Mouse (Mus musculus): ENCODE results near the gene Skap1. TPM values are rescaled to one million over a fixed set of nuclear protein-coding genes. Genes with fewer than 3 reads are reported as not detected.

The Skap1 gene
- polyA plus RNA-seq, 1 experiment from 2014 or later: 10.6 TPM

GRCm38 (mm10) chr11:96679026-96679425, 214.6 kb downstream of the Skap1 start:
- Histone ChIP-seq H3K36me3 (no peaks in the 10 kb centered on the region), H3K4me2 (no peak overlapping the region), H3K9me3 (replicated peaks) (no peaks in the 10 kb centered on the region), H3K9ac (no peak overlapping the region), H3K27ac (no peak overlapping the region), H3K4me3 (replicated peaks) (no peak overlapping the region), H3K4me1 (peaks cover 21% of the 10 kb centered on the region), H3K27me3 (peaks cover 60% of the 10 kb centered on the region)
- WGBS: 90% methylated on average over 4 of the region's 4 CpGs
- no peak for ATAC-seq (replicated peaks; ENCODE audit: low FRiP score)

GRCm38 (mm10) chr11:96685381-96685780, 221.0 kb downstream of the Skap1 start:
- Histone ChIP-seq H3K9me3 (replicated peaks) (peaks cover 10% of the 10 kb centered on the region), H3K27ac (no peak overlapping the region), H3K4me2 (no peak overlapping the region), H3K4me1 (peaks cover 14% of the 10 kb centered on the region), H3K4me3 (replicated peaks) (no peak overlapping the region), H3K9ac (no peak overlapping the region), H3K36me3 (no peaks in the 10 kb centered on the region), H3K27me3 (peaks cover 31% of the 10 kb centered on the region)
- WGBS: 91% methylated on average over 2 of the region's 2 CpGs
- ATAC-seq (replicated peaks; ENCODE audit: low FRiP score): no peak

DNA sequence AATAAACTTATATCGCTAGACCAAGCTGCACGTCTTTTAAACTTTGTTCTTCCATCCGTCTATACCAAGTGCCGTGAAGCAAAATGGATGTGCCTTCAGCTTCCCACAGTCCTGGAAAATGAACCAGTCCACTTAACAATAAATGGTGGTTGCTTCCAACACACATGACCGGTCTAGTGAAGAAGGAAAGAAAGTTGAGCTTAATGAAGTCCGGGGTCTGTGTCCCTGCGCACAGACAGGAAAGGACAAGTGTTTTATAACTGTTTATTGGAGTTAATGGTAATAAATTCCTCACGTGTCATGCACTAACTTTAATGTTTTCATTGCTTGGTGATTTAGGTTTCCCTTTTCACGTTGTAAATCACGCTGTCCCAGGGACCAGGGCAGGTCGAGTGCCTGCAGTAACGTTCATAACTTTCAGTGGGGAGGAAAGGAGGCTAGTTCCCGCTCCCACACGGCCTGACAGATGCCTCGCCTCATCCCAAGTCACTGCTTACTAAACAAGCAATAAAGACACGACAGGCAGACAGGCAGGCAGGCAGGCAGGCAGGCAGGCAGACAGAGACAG, 222.4 kb downstream of the Skap1 start:
- Histone ChIP-seq H3K4me1 (peaks cover 7% of the 10 kb centered on the region), H3K9ac (no peak overlapping the region), H3K27me3 (peaks cover 18% of the 10 kb centered on the region), H3K27ac (peak overlapping the region; percentile 76), H3K36me3 (no peaks in the 10 kb centered on the region), H3K4me3 (replicated peaks) (no peak overlapping the region), H3K4me2 (peak overlapping the region; percentile 47), H3K9me3 (replicated peaks) (peaks cover 10% of the 10 kb centered on the region)
- ATAC-seq (replicated peaks; ENCODE audit: low FRiP score): peak; percentile 90
- 14% methylated on average over 16 of the region's 16 CpGs for WGBS

DNA sequence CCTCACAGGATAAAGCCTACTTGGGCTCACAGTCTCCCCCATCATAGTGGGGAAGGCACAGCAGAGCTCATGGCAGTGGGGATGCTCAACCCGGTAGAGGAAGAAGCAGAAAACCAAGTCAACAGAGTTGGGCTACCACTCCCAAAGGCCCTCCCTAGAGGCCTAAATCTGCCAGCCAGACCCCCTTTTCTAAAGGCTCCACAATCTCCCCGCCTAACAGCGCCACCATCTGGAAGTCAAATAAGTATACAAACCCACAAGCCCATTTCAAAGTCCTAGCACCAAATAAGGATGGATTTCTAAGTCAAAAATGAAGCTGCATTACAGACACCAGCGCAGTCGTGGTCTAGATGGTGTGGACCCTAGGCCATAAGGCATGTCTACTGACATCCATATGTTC, 227.9 kb downstream of the Skap1 start:
- Histone ChIP-seq H3K27ac (no peak overlapping the region), H3K27me3 (0 out of 2 replicates have a peak, but pooled peaks cover 3% of the 10 kb centered on the region), H3K9ac (no peak overlapping the region), H3K4me2 (no peak overlapping the region), H3K36me3 (no peaks in the 10 kb centered on the region), H3K4me1 (peaks cover 13% of the 10 kb centered on the region), H3K4me3 (replicated peaks) (no peak overlapping the region), H3K9me3 (replicated peaks) (peaks cover 8% of the 10 kb centered on the region)
- ATAC-seq (replicated peaks; ENCODE audit: low FRiP score): no peak
- WGBS: 89% methylated on average over 5 of the region's 5 CpGs

DNA sequence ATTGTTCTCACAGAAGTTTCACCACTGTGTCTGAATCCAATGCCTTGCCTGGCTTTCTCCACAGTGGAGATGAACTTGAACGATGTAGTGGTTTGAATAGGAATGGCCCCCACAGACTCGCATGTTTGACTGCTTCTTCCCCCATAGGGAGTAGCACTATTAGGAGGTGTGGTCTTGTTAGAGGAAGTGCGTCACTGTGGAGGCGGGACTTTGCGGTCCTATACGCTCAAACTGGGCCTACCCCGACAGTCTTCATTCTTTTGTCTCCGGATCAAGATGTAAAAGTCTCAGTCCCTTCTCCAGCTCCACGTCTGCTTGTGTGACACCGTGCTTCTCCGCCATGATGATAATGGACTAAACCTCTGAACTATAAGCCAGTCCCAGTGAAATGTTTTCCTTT, 229.0 kb downstream of the Skap1 start:
- no peak overlapping the region for H3K9ac ChIP-seq
- H3K9me3 ChIP-seq (replicated peaks): no peaks in the 10 kb centered on the region; the same call in 1 of the 2 replicates
- no peaks in the 10 kb centered on the region for H3K36me3 ChIP-seq
- no peak for ATAC-seq (replicated peaks; ENCODE audit: low FRiP score)
- WGBS: 95% methylated on average over 11 of the region's 11 CpGs
- H3K27ac ChIP-seq: no peak overlapping the region
- H3K4me3 ChIP-seq (replicated peaks): no peak overlapping the region
- no peak overlapping the region for H3K4me2 ChIP-seq
- peaks cover 17% of the 10 kb centered on the region for H3K4me1 ChIP-seq
- H3K27me3 ChIP-seq: 0 out of 2 replicates have a peak, but pooled peaks cover 3% of the 10 kb centered on the region

DNA sequence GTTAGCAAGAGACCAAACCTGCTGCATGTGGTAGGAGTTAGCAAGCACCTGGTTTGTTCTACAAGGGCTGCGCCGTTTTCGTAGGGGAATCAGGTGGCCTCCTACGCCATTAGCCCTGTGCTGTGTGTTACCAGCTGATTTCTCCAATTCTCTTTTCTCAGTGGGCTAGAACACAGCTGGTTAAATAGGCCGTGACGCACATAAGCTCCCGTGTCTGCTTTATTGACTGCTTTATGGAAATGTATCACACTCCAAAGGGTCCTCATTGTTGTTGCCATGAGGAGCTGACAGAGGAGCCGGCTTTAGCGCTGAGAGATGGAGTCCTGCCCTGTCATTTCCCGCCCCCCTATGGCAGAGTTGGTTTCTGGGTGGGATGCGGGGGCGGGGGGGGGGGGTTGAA, 230.4 kb downstream of the Skap1 start:
- H3K9ac ChIP-seq: no peak overlapping the region
- no peak overlapping the region for H3K4me2 ChIP-seq
- ATAC-seq (replicated peaks; ENCODE audit: low FRiP score): 0 out of 2 replicates have a peak, but pooled peaks have one; percentile 22
- peak overlapping the region; percentile 42; the same call in 1 of the 2 replicates for H3K27ac ChIP-seq
- no peaks in the 10 kb centered on the region for H3K36me3 ChIP-seq
- WGBS: 51% methylated on average over 12 of the region's 12 CpGs
- H3K4me1 ChIP-seq: peaks cover 17% of the 10 kb centered on the region
- 0 out of 2 replicates have a peak, but pooled peaks cover 3% of the 10 kb centered on the region for H3K27me3 ChIP-seq
- H3K4me3 ChIP-seq (replicated peaks): no peak overlapping the region
- no peaks in the 10 kb centered on the region for H3K9me3 ChIP-seq (replicated peaks)

DNA sequence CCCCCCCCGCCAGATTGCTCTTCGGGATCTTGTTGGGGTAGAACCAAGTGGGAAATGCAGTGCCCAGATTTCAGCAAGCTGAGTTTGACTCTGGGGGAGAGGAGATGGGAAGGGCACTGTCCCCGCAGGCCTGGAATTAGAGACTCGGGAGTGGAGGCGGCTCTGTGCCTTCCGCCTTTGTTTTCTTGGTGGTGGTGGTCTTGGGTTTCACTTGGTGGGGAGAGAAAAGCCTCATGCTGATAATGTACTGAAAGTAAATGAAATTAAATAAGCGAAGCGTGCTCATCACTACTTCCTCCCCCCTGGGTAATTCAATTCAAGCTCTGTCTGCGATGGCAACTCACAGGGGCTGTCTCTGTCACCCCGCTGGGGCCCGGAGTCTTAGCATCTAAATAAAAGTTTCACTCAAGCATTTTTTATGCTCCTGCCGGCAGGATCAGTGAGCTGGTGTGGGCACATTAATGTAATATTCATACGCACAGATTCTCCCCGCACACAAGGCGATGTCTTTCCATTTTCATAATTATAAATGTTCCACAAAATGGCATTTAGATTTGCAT, 231.9 kb downstream of the Skap1 start:
- 52% methylated on average over 15 of the region's 15 CpGs for WGBS

DNA sequence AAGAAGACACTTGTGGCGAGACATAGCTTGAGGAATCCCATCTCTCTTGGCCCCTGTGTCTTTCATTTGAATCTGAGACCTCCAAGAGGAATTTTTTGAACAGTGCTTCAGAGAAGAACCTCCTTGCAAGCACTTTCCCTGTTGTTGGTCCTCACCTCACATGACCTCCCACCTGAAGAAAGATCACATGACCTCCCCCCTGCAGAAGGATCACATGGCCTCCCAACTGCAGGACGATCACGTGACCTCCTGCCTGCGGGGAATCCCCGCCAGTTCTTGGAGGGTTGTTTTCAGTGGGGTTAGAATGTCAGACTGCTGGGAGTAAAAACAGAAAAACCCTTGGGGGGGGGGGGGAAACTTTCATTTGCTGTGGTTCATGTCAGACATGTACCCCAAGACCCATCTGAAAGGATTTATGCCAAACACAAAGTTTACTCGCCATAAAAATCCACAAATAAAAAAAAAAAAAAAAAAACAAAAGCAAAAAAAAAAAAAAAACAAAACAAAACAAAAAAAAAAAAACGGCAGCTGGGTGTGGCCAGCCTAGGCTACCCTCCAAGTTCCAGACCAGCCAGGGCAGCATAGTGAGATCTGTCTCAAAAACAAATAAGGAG, 232.6 kb downstream of the Skap1 start:
- H3K27ac ChIP-seq: peak overlapping the region; percentile 61; the same call in 1 of the 2 replicates
- ATAC-seq (replicated peaks; ENCODE audit: low FRiP score): no peak
- H3K4me3 ChIP-seq (replicated peaks): no peak overlapping the region
- H3K36me3 ChIP-seq: no peaks in the 10 kb centered on the region
- H3K4me2 ChIP-seq: peak overlapping the region; percentile 24; the same call in 1 of the 2 replicates
- peaks cover 3% of the 10 kb centered on the region; the same call in 1 of the 2 replicates for H3K27me3 ChIP-seq
- H3K4me1 ChIP-seq: peaks cover 17% of the 10 kb centered on the region
- no peak overlapping the region for H3K9ac ChIP-seq
- 21% methylated on average over 7 of the region's 7 CpGs for WGBS
- H3K9me3 ChIP-seq (replicated peaks): no peaks in the 10 kb centered on the region

More for the DNA sequence above, 231.9 kb downstream of the Skap1 start:
- Histone ChIP-seq H3K27ac (0 out of 2 replicates have a peak overlapping the region, but pooled peaks have one; percentile 9), H3K9me3 (replicated peaks) (no peaks in the 10 kb centered on the region), H3K4me1 (peaks cover 17% of the 10 kb centered on the region), H3K4me2 (no peak overlapping the region), H3K27me3 (0 out of 2 replicates have a peak, but pooled peaks cover 3% of the 10 kb centered on the region), H3K4me3 (replicated peaks) (no peak overlapping the region), H3K36me3 (no peaks in the 10 kb centered on the region), H3K9ac (no peak overlapping the region)
- no peak for ATAC-seq (replicated peaks; ENCODE audit: low FRiP score)

DNA sequence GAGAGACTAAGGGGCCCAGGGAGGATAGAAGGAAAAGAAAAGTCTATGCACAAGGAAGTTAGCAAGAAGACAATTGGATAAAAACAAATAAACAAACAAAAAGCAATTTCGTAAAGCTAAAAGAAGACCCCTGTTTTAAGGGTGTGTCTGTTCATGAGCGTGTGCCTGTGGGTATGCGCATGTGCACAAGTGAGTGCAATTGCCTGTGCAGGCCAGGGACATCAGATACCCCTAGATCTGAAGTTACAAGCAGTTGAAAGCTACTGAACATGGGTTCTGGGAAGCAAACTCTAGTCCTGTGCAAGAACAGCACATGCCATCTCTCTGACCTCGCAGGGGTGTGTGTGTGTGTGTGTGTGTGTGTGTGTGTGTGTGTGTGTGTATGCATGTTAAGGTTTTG, 233.1 kb downstream of the Skap1 start:
- no peak overlapping the region for H3K4me3 ChIP-seq (replicated peaks)
- 70% methylated on average over 4 of the region's 4 CpGs for WGBS
- H3K9ac ChIP-seq: no peak overlapping the region
- peaks cover 3% of the 10 kb centered on the region; the same call in 1 of the 2 replicates for H3K27me3 ChIP-seq
- no peaks in the 10 kb centered on the region for H3K9me3 ChIP-seq (replicated peaks)
- ATAC-seq (replicated peaks; ENCODE audit: low FRiP score): no peak
- no peaks in the 10 kb centered on the region for H3K36me3 ChIP-seq
- H3K4me2 ChIP-seq: no peak overlapping the region
- no peak overlapping the region for H3K27ac ChIP-seq
- peaks cover 17% of the 10 kb centered on the region for H3K4me1 ChIP-seq

- Histone ChIP-seq H3K27me3 (peaks cover 26% of the 10 kb centered on the region), H3K4me3 (replicated peaks) (no peak overlapping the region), H3K4me2 (no peak overlapping the region), H3K9ac (no peak overlapping the region), H3K9me3 (replicated peaks) (no peaks in the 10 kb centered on the region), H3K27ac (no peak overlapping the region), H3K36me3 (no peaks in the 10 kb centered on the region), H3K4me1 (0 out of 2 replicates have a peak, but pooled peaks cover 7% of the 10 kb centered on the region)
- no peak for ATAC-seq (replicated peaks; ENCODE audit: low FRiP score)
- WGBS: 34% methylated on average over 8 of the region's 8 CpGs
These were observed 239.4 kb downstream of the Skap1 start for GRCm38 (mm10) chr11:96703813-96704212.

DNA sequence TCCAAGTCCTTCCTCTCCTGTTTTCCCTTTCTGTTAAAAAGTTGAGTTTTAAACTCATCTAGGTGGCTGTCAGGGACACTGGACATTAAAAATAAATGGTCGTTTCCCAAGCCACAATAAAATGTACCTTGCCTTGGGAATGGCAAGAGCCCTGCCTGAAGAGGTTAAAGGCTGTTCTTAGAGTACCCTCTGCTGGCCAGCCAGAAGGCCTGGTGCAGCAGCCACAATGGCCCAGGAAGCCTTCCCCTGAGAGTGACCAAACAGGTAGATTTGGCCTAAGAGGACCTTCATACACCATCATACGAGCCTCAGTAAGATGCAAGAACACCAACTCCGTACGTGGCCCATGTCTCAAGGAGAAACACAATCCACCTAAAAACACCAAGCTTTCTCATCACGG, 246.9 kb downstream of the Skap1 start:
- no peak overlapping the region for H3K4me3 ChIP-seq (replicated peaks)
- no peak overlapping the region for H3K4me2 ChIP-seq
- H3K27me3 ChIP-seq: peaks cover 20% of the 10 kb centered on the region
- no peak overlapping the region for H3K27ac ChIP-seq
- no peak overlapping the region for H3K9ac ChIP-seq
- H3K9me3 ChIP-seq (replicated peaks): no peaks in the 10 kb centered on the region
- no peaks in the 10 kb centered on the region for H3K36me3 ChIP-seq
- 47% methylated on average over 5 of the region's 5 CpGs for WGBS
- no peak for ATAC-seq (replicated peaks; ENCODE audit: low FRiP score)
- peaks cover 24% of the 10 kb centered on the region for H3K4me1 ChIP-seq

DNA sequence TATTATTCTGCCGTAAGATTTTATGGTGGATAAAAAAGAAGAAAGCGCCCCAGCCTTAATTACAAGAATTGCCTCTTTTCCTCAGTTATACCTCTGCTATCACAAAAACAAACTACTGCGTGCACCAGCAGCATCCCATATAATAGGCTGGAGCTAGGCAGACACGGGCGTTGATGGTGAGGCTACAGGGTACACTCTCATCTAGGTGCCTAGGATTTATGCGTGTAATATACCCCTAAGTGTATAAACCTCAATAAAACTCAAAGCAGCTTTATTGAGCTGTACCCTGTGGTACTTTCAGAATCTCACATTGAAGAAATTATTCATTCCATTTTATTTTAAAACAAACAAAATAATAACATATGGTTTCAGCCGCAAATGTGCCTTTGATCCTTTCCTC, 247.3 kb downstream of the Skap1 start:
- H3K4me1 ChIP-seq: peaks cover 24% of the 10 kb centered on the region

More for the DNA sequence above, 247.3 kb downstream of the Skap1 start:
- Histone ChIP-seq H3K27me3 (peaks cover 16% of the 10 kb centered on the region), H3K4me2 (no peak overlapping the region), H3K9ac (no peak overlapping the region), H3K9me3 (replicated peaks) (no peaks in the 10 kb centered on the region), H3K4me3 (replicated peaks) (no peak overlapping the region), H3K36me3 (no peaks in the 10 kb centered on the region), H3K27ac (no peak overlapping the region)
- 80% methylated on average over 7 of the region's 7 CpGs for WGBS
- ATAC-seq (replicated peaks; ENCODE audit: low FRiP score): no peak
